Mouse (Mus musculus): Measurements from ENCODE around the gene Arhgap25.
"Not testable (repeated sequence)": the region's sequence is repeated elsewhere in the genome, so short reads cannot be mapped to it uniquely, and the experiment has no call there.

Gene Arhgap25

DNA sequence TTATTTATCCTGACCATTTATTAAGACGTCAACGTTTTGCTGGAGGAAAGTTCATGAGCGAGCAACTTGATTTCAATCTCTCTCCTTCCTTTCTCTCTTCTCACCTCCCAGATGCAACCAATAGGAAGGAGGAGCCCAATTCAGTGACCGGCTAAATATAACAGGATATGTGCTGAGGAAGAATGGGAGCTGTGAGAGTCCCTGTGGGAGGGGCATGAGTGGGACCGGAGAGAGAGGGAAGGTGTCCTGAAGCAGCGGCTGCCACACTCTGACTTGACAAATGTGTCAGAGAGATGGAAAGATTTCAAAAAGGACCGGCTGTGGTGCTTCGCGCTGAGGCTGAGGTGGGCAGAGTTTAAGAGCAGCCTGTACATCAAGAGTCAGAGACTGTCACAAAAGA lies 2.6 kb upstream of the Arhgap25 start:
- no peak for DNase-seq (ENCODE audit: low read depth)

DNA sequence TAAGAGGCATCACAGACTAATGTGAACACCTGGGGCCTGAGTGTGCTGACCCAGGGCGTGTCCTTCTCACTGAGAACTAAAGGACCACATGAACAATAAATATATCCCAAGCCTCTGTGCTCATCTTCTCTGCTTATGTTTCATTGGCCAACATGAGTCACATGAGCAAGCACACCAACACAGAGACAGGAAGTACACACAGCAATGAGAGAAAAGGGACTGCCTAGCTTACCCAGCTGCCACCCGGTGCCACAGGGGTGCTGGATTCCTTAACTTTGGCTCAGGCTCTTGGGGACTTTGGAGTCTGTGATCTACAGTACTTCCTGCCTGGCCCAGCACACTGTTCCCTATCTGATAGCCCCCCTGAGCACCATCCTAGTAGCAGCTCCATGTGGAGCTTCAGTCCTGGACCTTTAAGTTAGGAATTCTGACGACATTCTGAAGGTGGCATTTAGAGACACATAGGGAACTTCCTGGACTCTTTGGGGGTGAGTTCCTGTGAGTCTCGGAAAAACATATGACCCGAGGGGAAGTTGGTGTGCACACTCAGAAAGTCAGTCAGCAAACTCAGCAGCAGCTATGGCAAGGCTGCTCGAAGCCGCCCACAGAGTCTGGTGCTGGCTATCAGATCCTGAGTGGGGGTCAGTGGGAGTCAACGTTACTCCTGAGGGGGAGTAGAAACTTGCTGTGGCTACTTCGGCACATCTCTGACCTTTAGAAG lies 2.0 kb upstream of the Arhgap25 start:
- DNase-seq (ENCODE audit: low read depth), result no peak

DNA sequence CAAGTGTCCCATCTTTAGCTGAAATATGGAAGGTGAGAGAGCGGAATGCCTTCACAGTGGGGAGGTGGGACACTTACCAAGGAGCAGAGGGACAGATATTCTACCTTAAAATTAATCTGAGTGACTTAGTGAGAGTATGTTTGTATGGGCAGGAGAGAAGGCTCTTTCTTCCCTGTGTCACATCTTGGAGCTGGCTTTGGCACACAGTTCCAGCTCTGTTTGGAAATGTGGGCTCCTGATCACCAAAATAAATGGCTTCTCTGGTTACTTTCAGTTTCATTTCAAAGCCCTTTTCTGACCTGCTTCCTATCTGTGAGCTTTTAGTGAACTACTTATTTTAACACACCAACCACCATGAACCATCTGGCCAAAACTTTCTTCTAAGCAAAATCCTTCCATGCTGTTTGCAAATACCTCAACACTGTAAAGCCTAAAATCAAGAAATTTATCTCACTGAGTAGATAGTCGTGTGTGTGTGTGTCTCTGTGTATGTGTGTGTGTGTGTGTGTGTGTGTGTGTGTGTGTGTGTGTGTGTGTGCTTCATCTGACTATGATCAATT lies 1.5 kb downstream of the Arhgap25 start:
- DNase-seq (ENCODE audit: low read depth), result no peak

DNA sequence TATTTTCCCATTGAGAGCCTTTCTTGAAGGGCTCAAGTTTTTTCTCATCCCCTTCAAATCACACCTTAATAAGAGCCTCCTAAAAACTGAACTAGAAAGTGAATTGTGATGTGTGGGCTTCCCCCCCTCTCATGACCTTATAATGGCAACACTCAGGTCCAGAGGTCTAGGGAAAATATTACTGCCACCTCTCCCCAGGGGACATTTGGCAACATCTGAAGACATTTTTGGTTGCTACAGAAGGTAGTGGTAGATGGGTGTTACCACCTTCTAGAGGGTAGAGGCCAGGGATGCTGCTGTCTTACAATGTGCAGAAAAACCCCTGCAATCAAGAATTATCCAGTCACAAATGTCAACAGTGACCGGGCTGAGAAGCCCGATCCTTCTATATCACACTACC lies 2.7 kb downstream of the Arhgap25 start:
- no peak for DNase-seq (ENCODE audit: low read depth)

DNA sequence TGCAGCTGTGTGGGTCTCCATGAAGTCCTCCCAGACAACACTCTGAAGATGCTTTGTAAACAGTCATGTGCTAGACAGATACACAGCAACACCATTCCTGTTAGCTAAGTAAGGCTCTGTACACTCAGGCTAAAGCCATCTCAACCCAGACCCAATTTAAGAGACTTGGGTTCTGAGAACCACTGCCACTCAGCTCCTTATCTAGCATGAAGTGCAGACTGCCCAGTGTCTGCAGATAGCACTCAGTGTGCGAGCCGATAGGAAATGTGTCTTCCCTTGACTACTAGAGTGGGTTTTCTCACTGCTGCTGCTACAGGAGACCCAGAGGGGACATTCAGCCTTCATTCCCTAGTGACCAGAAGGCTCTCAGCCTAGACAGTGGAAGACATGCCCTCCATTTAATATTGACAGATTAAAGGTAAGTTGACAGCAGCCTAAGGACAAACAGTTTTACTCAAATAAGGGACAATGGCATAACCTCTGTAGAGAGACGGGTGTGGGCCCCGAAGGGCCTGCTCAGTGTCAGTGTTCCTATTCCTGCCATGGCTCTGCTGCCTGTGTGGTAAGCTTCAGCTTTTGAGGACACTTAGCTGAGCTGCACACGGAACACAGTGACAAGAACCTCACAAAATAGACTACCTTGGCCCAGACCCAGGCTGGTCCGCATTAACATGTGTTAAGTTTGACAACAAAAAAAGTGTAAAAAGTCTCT lies 5.1 kb downstream of the Arhgap25 start:
- peak; percentile 65 for DNase-seq (ENCODE audit: low read depth)

DNA sequence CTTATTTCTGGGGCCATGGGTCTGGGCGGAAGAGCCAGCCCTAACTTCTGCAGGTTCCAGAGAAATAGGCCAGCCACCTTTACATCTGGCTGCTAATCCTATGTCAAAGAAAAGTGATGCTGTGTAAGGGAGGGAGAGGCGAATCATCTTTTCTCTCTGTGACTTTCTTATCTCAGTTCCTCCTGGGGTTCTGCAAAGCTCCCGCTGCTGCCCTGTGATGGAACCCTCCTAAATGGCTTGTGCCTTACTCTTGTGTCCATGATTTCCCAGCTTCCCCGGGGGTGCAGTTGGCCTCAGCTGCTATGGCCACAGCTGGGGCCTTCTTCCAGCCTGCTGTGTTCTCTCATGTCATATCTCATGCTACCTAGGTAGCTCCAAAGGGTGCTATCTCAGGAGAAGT lies 5.7 kb downstream of the Arhgap25 start:
- DNase-seq (ENCODE audit: low read depth), result no peak

DNA sequence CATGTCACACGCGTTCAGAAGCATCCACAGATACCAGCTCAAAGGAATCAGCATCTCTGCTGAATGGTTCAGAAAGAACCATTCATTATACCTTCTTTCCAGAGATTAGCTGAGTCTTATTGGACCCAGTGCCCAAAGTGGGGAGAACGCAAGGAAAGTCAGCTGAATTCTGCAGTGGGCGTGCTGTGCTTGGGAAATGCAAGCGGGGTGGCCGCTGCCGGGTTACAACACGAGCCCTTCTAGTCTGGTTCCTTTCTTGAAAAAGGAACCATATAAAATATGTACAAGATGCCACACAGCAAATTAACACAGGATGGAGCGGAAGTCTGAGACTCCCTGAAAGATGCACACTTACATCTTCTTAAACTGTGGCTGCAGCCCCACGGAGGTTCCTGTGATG lies 7.9 kb downstream of the Arhgap25 start:
- no peak for DNase-seq (ENCODE audit: low read depth)

DNA sequence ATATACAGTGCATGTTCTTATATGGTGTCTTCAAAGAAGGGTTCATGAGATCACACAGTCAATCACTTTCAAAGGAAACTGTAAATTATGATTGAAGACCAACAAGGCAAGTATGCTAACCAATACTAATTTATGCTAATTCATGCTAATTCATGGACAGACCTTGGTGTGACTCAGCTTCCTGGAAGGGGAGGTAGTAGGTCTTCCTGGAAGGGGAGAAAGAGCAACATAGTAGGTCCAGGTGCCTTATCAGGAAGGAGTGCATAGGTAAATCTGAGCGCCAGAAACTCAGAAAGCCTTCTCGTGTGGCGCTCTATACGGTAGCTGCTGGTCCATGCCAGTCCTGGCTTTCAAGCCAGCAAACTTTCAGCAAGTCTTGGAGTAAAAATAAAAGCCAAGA lies 8.8 kb downstream of the Arhgap25 start:
- DNase-seq (ENCODE audit: low read depth), result no peak

DNA sequence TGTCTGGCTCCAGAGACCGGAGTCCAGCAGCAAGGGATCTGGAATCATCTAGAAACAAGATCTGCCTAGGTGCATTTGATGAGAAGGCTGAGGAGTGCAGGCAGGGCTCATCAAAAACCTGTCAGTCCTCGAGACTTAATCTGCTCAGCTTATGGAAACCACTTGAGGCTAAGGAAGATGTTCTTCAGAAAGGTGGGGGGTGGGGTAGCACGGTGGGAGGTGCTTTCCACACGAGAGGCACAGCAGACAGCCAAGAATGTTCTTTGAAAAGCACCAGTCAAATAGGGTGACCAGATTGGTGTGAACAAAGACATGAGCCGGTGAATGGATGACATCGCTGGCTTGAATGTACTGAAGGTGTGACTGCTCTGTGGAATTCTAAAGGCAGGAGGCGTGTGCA lies 9.3 kb downstream of the Arhgap25 start:
- DNase-seq (ENCODE audit: low read depth), result no peak

DNA sequence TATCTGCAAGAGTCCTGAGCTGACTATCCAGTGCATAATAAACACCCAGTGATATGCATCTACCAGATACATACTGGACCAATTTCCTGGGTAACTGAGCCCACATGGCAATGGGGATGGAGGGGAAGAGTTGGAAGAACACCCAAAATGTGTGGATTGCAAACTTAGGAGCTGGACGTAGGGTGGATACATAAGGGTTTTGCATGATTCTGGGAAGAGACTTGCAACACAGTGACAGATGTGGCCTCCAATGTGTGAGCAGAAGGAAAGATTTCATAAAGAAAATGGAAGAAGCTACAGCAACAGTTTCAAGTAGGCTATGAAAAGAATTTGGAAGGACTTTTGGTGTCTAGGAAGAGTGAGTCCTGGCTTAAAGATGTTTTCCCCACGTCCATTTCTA lies 10.0 kb downstream of the Arhgap25 start:
- DNase-seq (ENCODE audit: low read depth), result no peak

DNA sequence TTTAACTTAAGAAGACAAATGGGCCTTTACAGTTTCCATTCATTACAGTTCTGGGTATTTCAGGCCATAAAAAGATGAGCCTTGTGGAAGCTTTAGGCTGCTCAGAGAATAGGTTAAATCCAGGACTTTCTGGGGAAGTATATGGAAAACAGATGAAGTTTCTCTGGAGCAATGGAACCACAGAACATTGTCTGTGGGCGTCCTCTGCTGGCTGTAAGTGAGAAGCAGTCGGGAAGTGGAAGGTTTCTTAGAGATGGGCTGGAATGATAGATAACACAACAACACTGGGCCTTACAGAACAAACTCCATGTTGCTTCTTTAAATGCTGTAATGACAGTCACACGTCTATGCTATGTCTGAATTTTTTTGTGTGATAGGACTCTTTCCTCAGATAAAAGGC lies 10.8 kb downstream of the Arhgap25 start:
- no peak for DNase-seq (ENCODE audit: low read depth)

DNA sequence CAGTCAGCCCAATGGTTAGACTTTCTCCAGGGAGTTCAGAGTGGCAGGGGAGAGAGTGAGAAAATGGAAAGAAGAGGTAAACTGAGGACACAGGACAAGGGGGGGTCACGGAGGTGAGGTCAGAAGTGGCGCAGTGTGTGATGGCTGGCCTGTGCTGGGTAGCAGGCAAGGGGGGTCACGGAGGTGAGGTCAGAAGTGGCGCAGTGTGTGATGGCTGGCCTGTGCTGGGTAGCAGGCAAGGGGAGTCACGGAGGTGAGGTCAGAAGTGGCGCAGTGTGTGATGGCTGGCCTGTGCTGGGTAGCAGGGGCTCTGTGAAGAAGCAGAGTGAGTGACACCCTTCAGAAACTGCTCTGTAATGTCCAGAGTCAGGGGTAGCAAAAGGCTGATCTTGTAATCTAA lies 11.4 kb downstream of the Arhgap25 start:
- DNase-seq (ENCODE audit: low read depth), result not testable (repeated sequence)

DNA sequence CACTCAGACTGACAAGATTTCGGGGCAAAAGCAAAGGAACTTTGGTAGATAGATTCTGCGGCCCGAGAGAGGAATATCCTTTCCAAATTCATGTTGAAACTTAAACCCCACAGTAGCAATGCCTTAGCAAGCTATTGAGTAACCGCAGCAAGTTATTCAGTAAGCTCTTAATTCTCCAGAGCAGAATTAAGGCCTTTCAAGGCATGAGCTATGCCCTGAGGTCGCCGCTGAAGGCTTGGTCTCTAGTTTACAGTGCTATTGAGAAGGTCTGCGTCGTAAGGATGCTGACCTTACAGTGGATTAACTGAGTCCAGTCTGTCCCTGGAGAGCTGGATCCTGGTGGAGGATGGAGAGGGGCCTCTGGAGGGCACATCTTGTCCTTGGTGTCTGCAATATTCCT lies 12.5 kb downstream of the Arhgap25 start:
- DNase-seq (ENCODE audit: low read depth), result no peak

DNA sequence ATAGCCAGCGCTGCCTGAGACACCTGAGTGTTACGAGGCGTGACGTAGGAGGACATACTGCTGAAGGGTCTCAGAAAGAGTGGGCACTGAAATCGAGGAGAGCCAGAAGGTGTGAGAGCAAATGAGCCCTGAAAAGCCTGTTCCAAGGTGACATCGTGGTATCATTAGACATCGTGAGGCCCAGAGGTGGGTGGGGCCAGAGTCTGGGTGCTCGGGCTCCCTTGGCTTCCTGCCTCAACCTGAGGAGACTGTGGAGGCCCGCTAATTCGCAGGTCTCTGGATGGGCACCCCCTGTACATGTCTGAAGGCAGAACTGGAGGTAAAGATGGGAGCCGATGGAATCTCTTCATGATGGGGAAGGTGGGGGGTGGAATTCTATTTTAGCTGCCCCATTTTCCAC lies 13.2 kb downstream of the Arhgap25 start:
- DNase-seq (ENCODE audit: low read depth), result no peak

DNA sequence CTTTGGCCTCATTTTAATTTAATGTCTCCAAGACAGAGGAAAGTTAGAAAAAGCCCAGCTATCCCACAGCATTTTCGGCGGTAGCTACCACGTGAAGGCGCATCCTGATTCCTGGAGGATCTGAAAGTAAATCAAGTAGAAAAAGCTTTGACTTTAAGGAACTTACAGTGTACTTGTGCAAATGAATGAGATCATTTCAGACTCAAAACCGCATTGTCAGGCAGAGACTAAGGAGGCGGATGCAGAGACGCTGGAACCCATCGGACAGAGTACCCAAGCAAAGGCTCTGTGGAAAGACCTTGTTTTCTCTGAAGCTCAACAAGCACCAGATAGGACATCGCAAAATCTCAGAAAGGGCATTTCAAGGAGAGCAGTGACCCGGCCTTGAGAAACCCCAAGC lies 14.4 kb downstream of the Arhgap25 start:
- DNase-seq (ENCODE audit: low read depth), result no peak

DNA sequence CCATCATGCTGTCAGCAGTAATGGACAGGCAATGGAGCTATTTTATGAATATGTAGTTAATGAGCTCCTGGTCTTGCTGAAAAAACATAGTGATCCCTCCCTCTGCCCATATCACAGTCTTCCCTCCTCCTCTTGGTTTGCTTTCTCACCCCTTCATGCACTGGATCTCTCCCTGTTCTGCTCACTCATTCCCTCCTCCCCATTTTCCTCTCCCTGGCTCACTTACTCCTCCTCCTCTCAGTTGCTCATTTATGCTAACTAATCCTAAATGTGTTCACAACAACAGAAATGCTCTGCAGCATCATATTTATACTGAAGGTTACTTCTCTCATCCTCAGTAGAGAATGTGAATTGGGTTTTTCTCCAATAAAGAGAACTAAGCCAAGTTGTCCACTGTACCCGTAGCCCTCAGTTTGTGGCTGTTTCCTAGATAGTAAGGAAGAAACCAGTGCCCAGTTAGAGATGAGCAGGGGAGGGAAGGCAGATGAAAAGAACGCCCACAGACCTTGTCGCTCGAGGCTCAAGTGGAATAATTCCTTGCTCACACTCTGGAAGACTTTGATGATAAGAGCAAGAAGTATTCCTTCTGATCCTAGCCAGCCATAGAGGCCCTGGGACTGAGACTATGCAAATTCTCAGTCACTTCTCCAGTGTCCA lies 15.2 kb downstream of the Arhgap25 start:
- no peak for DNase-seq (ENCODE audit: low read depth)

DNA sequence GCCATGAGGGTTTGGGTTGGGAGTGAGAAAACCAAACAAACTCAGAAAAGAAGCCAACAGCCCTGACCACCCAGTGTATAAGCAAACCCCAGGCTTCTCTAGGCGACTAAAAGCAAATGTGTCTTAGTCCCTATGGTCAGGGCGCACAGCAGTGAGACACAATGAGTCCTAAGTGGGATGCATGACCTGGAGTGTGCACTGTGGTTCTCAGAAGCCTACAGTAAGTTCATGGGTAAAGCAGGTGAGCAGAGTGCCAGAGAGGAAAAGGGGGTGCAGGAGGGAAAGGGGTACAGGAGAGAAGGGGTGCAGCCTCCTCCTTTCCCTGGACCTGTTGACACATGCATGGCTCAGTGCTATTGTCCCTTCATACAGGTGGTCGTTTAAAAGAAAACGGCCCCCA lies 18.7 kb downstream of the Arhgap25 start:
- no peak for DNase-seq (ENCODE audit: low read depth)

DNA sequence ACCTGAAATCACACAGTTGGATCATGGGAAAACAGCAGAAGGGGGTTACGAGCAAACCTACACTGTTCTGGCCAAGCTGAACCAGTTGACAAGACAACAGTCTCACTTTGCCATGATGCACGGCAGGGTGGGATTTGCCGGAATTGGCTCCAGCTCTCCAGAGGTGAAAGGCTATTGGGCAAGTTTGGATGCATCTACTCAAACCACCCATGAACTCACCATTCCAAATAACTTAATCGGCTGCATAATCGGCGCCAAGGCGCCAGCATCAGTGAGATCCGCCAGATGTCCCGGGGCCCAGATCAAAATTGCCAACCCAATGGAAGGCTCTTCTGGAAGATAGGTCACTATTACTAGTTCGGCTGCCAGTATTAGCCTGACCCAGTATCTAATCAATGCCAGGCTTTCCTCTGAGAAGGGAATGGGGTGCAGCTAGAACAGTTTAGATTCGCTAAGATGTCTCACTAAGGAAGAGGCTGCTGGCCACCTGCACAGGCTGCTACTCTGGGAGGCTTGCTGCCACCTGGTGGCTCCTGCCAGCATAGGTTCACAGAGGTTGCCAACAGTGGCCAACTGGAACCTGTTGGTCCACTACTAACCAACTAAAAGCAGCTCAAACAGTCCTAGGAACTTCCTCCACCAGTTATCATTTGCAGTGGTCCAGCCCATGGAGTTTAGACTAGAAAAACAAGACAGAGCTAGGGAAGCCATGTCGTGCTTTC lies 19.9 kb downstream of the Arhgap25 start:
- DNase-seq (ENCODE audit: low read depth), result peak; percentile 31

DNA sequence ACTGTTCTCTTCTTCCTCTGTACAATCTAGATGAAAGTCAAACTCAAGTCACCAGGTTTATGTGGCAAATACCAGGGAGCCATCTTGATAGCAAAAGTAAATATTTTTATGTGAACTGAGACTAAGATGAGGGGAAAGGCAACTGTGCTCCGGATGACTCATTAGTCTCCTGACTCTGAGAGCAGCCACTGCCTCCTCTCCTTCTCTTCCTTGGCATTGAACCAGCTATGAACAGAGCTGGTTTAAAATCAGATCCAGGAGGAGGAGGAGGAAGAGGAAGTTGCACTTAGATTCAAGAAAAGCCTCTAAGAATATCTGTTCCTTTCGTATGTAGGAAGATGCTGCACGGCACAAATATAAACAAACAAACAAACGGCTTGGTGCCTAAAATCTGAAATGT lies 22.1 kb downstream of the Arhgap25 start:
- no peak for DNase-seq (ENCODE audit: low read depth)

DNA sequence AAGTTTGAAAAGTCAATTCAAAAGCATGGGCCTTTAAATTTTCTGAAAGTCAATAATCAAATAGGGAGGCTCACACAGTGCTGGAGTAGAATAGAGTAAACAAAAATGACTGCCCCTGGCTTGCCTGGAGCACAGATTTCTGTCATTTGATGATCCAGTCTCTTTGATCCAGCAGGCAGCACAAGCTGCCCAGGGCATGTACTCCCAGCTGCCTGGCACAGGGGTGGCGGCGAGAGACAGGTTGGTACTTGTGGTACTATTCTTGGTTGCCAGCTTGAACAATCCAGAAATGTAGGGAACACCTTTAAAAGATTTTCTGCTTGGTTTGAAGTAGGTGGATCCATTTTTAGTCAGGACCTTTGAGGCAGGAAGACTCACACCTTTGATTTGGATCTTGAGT lies 23.3 kb downstream of the Arhgap25 start:
- no peak for DNase-seq (ENCODE audit: low read depth)

DNA sequence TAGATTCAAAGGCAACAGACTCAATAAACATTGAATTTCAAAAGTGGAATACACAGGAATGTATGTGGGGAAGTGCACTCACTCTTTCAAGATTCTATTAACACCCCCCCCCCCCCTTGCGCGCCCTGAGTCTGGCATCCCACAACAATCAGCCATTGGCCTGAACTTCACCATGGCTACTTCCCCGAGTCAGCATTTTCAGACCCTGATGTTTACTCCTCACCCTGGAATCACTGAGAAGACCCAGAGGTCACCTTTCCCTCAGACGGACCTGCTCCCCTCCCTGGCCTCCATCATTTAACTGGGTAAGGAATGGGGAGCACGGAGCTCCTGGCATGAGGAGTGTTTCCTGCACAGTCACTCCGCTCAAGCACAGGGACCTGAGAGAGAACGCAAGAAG lies 28.2 kb downstream of the Arhgap25 start:
- DNase-seq (ENCODE audit: low read depth), result no peak

DNA sequence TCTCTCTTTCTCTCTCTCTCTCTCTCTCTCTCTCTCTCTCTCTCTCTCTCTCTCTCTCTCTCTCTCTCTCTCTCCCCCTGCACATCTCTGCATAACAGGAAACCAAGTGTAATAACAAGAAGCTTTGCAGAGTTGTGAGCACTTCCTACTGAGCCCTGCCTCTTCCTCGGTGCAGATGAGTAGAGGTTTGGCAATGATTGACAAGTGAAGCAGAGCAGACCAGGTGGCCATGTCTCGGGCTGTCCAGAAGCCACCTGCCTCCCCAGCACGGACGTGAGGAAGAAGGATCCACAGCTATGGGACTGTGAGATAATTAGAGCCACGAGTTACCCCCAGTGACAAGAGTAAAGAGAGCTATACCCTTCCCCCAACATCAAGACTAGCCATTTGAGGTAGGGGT lies 29.1 kb downstream of the Arhgap25 start:
- DNase-seq (ENCODE audit: low read depth), result no peak

All from c-Kit-positive CD71-positive TER-119-negative erythroid progenitor cells, embryonic 14.5 days (primary cell).